Mouse (Mus musculus) neutrophil, adult 59 days (primary cell): Measurements from ENCODE around the gene Nps. TPM values are rescaled to one million over a fixed set of nuclear protein-coding genes. Genes with fewer than 3 reads are reported as not detected.

Source experiments
- total RNA-seq, 2 experiments: library from RNA; stranded (reverse); gene quantifications; 1 replicate in 1 of 2; 2 replicates in 1 of 2; pipeline ENCODE4 v1.2.4; 2023

Nps gene
- not detected for total RNA-seq

DNA sequence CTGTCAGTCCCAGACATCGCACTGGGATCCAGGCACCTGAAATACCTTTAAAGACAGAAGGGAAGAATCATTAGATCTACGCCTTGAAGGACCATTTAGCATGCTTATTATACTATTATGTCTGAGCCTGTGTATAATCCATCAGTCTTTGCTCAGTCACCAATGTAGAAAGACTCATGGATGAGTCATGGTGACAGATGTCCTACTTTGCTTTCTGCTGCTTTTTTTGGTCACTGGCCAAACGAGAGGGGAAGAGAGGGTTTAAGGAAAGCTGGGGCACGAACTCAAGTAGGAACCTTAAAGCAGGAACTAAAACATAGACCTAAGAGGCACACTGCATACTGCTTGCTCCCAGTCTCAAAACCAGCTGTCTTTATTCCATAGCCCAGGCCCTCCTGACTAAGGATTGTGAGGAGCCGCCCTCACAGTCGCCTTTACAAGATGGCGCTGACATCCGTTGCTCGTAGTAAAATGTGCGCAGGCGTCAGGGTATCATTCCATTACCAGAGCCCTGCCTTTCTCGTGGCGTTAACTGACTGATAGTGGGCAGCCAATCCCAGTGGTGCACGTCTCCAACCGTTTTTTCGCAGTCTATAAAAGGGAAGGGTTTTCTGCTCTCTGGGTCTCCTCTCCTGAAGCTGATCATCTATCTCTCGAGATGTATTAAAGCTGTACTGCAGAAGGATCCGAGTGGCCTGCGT, at the start of gene Nps:
Gene Nps, plus strand, starts transcription at position 651 of the 701 bp plus-strand sequence.

Other genes with a start within 250 kb of the Nps start
- gene Foxi2, start 151.6 kb downstream of the Nps start, total RNA-seq, result not detected